Mouse (Mus musculus) limb, embryonic 10.5 days (tissue): ENCODE data around the gene Ocln. TPM values are rescaled to one million over a fixed set of nuclear protein-coding genes. Genes with fewer than 3 reads are reported as not detected.

Experiments
- polyA plus RNA-seq: library from polyadenylated mRNA; unstranded; fragments of >200 nt; fragmentation: Nextera tagmentation; extraction: Ambion mirVana; gene quantifications from 2 replicates; pipeline ENCODE4 v1.2.1, GENCODE M21; 2016

The Ocln gene
- polyA plus RNA-seq, 1 experiment from 2014 or later = 1.8 TPM

Other genes starting within 250 kb of the Ocln start
- gene Naip6, start 235.0 kb downstream of the Ocln start, polyA plus RNA-seq = 0.04 and 0.08 TPM in 2 replicates
- not detected in 2 replicates for gene Naip1, start 99.8 kb downstream of the Ocln start, polyA plus RNA-seq
- 91.7 and 99.3 TPM in 2 replicates for gene Gtf2h2, start 60.1 kb downstream of the Ocln start, polyA plus RNA-seq
- gene Marveld2, start 64.3 kb upstream of the Ocln start, polyA plus RNA-seq = 3.0 and 3.5 TPM in 2 replicates
- gene Ak6, start 98.3 kb upstream of the Ocln start, polyA plus RNA-seq = 361 and 370 TPM in 2 replicates
- 23.8 and 25.8 TPM in 2 replicates for gene Rad17, start 98.3 kb upstream of the Ocln start, polyA plus RNA-seq
- gene Taf9, start 98.9 kb upstream of the Ocln start, polyA plus RNA-seq = 21.4 and 23.0 TPM in 2 replicates
- gene Ccdc125, start 117.0 kb upstream of the Ocln start, polyA plus RNA-seq = 3.7 and 4.1 TPM in 2 replicates
- gene Cdk7, start 178.2 kb upstream of the Ocln start, polyA plus RNA-seq = 116 and 117 TPM in 2 replicates
- gene Mrps36, start 191.9 kb upstream of the Ocln start, polyA plus RNA-seq = 97.0 and 114 TPM in 2 replicates
- 72.3 and 77.8 TPM in 2 replicates for gene Cenph, start 223.2 kb upstream of the Ocln start, polyA plus RNA-seq
- 406 and 409 TPM in 2 replicates for gene Ccnb1, start 233.9 kb upstream of the Ocln start, polyA plus RNA-seq